Mouse (Mus musculus): ENCODE measurements around the gene Usb1.
"Not testable (repeated sequence)": the region's sequence is repeated elsewhere in the genome, so short reads cannot be mapped to it uniquely, and the experiment has no call there.

Usb1 gene

DNA sequence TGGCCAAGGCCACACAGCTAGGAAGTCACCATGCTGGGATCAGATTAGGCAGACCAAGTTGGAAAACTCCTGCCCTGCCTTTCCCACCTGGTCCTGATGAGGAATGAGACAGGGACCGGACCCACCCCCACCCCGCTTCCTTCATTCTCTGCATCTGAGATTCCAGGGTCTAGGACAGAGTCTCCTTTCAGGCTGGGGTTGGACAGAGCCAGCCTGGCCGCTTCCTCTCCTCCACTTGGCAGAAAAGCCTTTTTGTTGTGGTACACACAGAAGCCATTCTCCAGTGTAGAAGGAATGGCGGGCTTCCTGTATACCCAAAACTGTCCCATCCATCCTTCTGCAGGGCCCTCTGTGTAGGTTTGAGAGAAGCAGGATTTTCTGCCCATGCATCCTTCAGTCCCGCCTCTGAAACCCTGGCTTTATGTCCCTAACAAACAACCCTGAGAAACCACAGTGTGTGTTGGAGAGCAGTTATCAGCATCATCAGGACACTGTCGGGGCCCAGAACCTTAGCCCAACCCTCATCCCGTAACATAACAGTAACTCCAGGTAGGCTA, 43.4 kb downstream of the Usb1 start:
- DNase-seq (ENCODE audit: low spot score): no peak

DNA sequence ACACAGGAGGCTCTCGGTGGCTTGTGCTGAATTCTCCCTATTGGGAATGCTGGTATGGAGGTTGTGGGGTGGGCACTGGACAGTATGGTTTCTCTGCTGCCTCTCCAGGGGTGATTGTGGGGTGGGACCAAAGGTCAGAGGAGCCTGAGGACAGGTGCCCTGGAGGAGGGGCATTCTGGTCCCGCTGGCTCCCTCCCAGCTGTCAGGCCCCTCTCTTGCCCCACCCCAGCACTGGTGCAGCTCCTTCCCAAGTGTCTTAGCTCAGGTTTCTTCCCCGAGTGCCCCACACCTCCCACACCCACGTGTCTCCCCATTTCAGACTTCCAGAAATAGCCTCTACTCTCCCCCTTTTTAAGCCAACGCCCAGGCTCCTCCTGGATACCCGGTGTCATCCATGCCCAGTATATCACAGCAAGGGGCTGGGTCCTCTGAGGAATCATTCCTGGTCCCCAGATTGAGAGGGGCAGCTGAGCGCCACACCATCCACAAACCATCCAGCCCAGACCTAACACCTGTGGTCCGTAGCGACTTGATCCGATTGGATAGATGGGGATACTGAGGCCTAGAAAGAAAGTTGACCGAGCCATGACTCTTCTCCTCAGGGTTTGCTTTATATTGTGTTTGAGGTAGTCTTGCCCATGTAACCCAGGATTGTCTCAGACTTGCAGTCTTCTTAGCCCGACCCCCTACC, 44.4 kb downstream of the Usb1 start:
- DNase-seq (ENCODE audit: low spot score): no peak

DNA sequence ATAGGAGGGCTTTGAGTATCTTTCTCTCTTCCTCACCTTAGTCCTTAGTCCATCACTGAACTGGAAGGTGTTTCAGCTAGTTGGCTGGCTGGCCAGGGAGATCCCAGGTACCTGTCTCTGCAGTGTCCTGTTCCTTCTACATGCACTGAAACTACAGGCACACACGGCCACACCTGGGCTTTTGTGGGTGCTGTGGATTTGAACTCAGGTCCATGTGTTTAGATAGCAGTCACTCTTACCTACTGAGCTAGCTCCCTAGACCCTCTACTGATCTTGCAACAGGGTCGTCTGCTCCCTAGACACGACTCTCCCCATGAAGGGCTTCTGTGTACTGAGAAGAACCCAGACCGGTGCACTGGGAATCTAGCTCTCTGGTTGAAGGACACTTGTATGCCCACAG, 45.0 kb downstream of the Usb1 start:
- DNase-seq (ENCODE audit: low spot score): no peak

DNA sequence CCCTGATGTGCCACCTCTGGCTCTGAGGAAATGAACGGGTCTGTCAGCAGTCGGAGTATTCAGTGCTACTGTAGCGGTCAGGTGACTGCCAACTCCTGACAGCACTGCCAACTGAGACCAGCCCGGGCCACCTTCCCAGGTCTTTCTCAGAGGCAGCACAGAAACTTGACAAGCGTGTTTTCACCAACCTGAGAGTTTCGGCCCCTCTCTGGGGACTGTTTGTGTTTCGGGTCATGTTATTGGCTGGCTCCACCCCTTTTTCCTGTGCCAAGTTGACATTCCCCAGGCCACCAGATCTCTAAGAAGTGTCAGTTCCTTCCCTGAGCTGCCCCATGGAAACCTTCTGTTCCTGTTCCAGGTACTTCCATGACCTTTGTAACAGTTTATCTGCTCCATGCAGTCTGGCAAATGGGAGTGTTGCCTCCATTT, 45.8 kb downstream of the Usb1 start:
- peak; percentile 91 for DNase-seq (ENCODE audit: low spot score)

DNA sequence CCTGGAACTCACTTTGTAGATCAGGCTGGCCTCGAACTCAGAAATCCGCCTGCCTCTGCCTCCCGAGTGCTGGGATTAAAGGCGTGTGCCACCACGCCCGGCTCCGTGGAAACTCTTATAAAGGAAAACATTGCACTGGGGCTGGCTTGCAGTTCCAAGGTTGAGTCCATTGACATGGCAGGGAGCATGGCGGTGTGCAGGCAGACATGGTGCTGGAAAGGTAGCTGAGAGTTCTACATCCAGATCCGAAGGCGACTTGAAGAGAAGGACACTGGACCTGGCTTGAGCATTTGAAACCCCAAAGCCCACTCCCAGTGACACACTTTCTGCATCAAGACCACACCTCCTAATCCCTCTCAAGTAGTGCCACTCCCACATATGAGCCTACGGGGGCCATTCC, 46.8 kb downstream of the Usb1 start:
- DNase-seq (ENCODE audit: low spot score): not testable (repeated sequence)

DNA sequence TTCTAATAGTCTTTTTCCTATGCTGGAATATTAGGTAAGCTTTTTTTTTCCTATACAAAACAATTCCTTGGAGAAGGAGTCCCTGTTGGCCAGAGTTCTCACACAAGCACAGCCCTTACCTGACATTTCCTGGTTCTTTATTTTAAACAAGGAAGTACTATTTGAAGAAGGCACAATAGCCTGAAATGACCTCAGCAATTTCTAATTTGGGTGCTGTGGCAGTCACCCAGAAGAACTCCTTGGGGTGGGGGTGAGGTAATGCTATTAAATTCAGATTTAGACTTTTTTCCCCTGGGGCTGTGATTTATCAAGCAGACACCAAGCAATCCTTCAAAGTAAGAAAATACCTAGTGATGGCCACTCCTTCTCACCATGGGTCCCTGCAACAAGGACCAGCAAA, 48.9 kb downstream of the Usb1 start:
- DNase-seq (ENCODE audit: low spot score): peak; percentile 66

DNA sequence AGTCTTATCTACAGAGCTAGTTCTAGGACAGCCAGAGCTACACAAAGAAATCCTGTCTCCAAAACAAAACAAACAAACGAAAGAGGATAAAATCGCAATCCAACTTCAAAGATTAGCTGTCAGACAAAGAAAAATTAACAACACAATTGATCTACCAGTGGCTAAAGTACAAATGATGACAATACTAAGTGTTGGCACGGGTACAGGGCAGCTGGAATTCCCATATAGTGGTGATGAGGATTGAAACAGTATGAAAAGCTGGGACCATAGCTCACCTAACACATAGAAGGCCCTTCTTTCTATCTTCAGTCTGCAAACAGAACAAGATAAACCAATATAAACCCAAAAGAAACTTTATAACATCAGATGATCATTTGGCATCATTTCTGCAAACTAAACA, 49.5 kb downstream of the Usb1 start:
- no peak for DNase-seq (ENCODE audit: low spot score)

DNA sequence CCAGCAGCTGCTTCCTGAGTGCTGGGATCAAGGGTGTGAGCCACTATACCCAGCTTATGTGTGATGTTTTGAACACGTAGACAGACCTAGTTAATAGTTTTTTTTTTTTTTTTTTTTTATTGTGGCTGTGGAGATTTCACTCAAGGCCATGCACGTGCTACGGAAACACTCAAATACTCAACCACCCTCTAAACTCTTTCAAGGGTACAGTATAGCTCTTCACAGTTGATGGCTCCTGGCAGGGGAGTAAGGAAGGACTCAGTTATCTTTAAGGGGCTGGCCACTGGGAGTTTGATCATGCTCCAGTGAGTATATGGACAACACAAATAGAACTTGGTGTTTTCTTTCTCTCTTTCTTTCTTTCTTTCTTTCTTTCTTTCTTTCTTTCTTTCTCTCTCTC, 52.4 kb downstream of the Usb1 start:
- DNase-seq (ENCODE audit: low spot score): peak; percentile 52

DNA sequence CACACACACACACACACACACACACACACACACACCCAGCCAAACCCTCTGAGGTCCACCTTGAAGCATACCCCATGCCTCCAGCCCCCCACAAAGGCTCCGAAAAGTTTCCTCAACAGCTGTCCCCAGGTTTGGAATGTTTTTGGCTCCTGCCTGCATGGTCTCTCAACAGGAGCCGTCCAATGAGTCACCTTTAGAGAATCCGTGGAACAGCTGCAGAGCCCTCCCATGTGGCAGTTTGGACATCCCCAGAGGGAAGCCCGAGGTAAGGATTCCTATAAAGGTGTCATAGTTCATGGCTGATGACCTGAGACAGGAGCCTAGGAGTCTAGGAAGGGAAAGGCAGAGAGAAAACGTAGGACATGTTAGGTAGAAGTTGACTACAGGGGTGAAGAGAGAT, 54.0 kb downstream of the Usb1 start:
- DNase-seq (ENCODE audit: low spot score): no peak

DNA sequence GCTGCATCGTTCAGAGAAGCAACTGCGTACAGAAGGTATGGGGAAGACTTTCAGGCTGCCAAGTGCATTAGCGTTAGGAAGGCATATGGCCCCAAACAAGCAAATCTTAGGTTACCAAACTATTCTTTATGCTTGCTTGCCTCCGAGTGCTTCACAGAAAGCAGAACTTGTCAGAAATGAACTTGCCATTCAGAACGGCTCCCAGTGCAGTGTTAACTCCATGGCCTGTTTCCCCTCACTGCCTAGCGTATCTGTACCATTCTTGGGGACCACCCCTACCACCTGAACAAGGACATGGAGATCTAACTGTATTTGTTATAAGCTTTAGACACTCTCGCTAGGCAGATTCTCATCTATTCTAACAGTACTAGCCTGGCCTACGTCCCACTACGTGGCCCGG, 55.1 kb downstream of the Usb1 start:
- DNase-seq (ENCODE audit: low spot score): no peak

DNA sequence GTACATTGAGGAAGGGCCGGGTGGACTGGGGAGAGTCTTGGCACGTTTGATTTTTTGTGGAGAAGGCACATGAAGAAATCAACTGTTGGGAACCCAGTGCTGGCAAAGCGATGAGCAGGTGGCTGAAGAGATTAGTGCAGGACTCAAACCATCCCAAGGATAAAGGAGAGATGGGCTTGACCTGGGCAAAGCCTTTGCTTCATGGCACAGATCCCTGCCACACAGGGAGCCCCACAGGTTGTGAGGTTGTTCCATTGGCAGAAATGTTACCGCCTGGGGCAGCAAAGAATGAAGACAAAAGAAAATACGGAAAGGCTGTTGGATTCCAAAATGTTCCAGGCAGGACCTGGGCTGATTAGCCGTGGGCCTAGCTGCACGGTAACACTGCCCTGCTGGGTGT, 55.9 kb downstream of the Usb1 start:
- DNase-seq (ENCODE audit: low spot score): no peak

DNA sequence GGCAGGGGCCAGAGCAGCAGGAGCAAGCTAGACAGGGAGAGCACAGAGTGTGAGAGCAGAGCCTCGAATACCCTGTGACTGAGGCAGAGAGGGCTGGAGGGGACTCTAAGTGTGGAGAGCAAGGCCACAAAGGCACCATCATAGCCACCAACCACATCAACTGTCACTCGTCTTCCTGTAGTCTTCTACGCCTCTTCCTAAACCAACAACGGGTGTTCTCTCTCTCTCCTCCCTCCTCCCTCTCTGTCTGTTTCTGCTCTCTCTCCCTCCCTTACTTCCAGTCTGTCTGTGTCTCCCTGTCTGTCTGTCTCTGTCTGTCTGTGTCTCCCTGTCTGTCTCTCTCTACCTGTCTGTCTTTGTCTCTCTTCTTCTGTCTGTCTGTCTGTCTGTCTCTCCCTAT, 58.2 kb downstream of the Usb1 start:
- no peak for DNase-seq (ENCODE audit: low spot score)

DNA sequence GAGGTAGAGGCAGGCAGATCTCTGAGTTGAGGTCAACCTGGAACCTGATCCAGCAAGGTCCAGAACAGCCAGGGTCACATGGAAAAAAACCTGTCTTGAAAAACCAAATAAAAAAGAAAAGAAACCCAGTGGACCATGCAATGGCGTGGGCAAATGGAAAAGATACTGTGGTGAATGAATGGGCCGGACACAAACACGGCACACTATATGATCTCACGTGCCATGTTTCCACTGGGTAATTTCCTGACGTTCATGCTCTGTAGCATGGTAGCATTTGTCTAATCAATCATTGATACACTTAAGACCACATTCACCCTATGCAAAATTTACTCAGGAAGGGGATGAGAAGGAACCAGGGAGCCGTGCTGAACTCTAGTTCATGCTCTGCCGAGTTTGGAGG, 59.0 kb downstream of the Usb1 start:
- DNase-seq (ENCODE audit: low spot score): no peak

DNA sequence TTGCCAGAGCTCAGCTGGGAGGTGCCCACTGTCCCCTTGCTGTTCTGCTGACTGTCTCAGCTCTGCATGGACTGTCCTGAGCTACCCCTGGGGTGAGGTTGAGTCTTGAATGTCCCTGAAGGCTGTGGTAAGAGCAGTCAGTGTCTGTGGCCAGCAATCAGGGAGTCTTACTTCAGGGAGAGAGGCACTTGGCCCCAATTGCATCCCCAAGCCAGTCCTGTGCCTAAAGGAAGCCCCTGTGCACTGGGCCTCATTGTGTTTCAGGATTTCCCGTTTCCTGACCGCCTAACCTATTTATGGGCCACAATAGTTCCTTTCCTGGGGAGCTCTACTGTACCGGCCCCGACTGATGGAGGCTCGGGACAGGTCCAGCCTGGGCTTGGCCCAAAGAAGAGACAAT, 60.5 kb downstream of the Usb1 start:
- DNase-seq (ENCODE audit: low spot score): peak; percentile 51

DNA sequence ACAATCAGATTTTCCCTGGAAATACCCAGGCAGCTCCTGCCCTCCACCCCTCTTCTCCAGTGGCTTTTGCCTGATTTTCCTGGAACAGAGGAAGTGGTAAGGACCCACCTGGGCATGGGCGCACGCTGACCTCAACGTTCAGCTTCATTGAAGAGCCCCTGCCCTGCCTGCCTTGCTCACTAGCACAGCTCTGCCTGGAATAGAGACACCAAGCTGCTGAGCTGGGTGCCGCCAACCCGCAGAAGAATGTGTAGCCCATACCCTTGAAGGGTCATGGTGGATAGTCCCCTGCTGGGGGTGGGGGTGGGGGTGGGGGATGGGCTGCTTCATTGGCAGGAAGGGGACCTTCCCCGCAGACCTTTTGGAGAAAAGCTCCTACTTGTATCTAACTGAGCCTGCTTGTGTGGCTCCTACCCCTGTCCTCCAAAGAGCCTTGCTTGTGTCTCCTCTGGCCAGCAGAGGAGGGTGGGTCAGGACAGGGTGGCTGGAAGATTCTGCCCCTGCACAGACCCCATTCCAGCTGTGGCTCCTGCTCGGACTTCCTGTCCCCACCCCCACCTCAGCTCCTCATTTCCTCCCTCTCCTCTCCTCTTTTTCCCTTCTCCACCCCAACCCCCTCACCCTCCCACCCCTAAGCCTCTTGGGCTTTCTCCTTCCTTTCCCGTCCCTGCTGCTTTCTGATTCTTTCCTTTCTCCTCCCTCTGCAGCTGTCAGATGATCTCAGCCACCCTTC, 63.3 kb downstream of the Usb1 start:
- no peak for DNase-seq (ENCODE audit: low spot score)

DNA sequence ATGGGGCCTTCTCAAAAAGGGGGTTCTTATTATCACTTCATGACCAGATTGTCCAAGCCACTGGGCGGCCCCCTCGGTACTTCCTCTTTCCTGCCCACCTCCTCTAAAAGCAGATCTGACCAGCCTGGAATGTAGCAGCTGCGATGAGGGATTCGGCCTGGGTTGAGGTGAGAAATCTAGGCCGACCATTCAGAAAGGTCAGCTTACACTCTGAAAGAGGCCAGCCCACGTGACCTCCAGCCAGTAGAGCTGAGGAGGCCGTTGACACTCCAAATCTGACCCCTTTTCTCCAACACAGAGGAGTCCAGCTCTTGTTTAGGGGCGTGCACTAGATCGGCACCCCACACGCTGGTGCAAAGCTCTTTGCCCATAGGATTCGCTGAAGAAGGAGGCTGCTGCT, 64.7 kb downstream of the Usb1 start:
- DNase-seq (ENCODE audit: low spot score): no peak
